Mouse (Mus musculus): ENCODE measurements around the gene Hamp.
"Not testable (repeated sequence)": the region's sequence is repeated elsewhere in the genome, so short reads cannot be mapped to it uniquely, and the experiment has no call there.

The Hamp gene

DNA sequence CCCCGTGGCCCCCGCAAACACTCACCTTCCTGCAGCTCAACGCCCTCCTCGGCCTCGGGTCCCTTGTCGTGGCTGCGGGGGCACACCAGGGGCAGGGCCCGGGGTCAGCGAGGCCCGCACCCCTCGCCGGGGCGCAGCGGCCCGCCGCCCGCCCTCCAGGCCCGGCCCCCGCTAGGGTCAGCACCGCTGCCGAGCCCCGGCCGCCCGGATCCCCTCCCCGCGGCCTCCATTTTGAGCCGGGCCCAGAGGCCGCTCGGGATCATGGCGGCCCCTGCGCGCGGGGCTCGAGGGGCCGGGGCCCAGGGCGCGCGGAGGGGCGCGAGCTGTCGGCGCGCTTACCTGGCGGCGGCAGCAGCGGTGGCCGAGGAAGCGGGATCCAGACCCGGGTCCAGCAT is 12.5 kb upstream of the Hamp start:
- DNase-seq (ENCODE audit: low spot score in 2 of 2), result no peak

DNA sequence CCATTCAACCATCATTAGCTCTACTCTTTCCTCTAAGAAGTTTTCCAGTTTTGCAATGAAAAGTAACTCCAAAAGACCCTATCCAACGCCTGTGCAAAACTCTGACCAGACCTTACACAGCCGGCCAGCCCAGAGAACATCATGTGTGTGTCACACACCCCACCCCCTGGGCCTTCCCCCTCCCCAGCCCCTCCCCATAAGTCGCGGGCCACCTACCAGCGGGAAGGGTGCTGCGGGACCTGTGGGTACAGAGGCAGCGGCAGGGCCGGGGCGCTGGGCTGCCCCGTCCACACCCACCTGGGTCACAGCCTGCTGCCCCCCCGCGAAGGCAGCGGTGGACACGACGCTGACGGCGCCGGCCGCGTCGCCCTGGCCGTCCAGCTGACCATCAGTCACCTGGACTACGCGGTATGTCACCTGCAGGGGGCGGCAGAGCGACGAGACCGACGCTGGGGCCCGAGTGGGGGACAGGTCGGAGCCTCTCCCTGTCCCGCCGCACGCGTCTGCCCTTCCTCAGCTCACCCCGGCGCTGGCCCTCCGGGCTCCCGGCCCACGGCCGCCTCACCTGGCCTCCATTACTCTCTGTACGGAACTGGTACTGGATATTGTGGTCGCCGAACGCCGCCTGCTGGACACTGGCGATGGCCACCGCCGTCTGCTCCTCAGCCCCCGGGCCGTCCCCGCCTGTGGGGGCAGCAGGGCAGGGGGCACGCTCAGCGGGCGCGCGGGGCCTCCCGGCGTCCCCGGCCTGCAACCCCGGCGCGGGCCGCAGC is 11.9 kb upstream of the Hamp start:
- peak; percentile 79 to 84 for DNase-seq (ENCODE audit: low spot score in 2 of 2)

DNA sequence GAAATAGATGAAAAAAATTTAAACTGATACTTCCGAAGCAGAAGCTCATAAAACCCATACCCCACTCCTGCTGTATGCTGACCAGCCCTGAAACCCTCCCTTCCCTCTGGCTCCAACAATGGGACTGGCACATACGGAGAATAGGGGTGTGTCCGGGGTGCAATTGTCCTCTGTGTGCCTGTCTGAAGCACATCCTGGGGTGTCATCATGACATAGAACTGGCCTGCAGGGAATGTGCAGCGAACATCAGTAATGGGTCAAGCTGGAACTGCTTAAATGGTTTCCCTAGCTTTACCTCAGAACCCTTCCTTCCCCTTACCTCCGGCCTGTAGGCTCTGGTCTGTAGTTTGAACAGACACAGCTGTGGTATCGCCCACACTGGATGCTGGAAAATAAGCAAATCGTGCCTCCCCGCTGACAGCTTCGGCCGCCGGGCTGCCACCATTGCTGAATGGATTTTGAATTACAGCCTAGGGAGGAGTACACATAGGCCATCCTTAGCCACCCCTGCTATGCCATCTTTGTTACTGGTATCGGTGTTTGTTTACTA is 11.2 kb upstream of the Hamp start:
- no peak for DNase-seq (ENCODE audit: low spot score in 2 of 2)

DNA sequence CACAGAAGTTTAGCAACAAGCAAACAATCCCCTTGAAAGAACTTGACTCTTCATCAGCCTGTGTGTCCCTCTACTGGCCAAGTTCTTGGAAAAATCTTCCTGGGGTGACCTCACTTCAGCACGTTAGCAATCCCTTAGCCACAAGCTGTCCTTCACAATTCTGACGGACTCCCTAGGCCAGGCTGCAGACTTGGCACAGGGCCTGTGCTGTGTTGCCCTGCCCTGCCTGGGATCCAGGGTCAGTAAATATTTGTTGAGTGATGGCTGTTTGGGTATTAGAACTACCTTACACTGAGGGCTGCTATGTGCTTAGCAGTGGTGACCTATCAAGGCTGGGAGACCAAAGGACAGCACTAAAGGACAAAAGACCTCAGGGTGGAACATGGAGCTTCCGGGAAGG is 10.2 kb upstream of the Hamp start:
- DNase-seq (ENCODE audit: low spot score in 2 of 2), result no peak

DNA sequence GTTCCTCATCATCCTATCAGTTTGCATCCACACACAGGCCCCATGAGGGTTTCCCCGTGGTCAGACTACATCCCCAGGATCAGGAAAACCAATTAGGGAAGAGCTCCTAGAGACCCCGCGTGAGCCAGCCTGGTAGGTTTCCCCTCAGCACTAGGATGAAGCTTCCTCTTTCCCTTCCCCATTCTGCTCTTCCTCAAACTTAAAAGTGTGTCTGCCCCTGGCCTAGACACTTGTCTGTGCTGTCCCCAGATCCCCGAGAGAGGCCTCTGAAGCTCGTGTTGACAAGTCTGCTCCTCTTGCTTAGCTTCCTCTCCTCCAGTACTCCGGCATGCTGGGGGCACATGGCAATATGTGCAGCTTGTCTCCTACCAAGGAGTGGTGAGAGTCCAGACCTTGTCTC is 9.6 kb upstream of the Hamp start:
- peak; percentile 51 to 62 for DNase-seq (ENCODE audit: low spot score in 2 of 2)

DNA sequence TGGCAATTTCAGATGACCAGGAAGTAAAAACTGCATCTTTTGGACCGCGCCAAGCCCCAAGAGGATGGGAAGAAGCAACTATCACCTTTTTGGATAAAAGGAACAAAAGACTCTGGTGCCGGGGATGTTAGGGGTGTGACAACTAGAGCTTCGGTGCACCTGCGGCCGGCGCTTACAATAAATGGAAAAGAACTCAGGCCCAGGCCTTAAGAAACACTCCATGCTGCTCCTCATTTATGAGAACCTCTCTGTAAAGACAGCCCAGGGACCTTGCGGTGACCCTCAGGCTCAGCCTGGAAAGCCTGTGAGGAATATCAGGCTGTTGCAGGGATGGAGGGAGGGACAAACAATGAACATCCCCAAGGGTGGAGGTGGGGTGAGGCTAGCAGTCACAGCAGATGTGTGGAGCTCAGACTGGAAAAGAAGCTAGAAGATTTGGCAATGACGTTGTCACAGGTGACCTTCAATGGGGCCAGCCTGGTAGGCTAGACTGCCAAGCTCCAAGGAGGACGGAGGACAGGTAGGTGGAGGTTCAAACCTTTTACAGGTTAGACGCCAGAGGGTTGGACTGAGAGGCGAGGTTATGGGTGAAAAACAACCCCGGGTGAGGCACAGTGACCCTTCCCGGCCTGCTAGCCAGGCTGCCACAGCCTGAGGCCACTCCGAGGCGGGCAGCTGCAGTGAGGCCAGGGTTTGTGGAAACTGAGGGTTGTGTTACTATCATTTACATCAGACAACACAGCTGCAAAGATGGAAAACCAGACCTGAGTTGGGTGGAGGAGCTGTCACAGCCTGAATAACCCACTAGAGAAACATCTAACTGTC is 8.8 kb upstream of the Hamp start:
- DNase-seq (ENCODE audit: low spot score in 2 of 2), result no peak

DNA sequence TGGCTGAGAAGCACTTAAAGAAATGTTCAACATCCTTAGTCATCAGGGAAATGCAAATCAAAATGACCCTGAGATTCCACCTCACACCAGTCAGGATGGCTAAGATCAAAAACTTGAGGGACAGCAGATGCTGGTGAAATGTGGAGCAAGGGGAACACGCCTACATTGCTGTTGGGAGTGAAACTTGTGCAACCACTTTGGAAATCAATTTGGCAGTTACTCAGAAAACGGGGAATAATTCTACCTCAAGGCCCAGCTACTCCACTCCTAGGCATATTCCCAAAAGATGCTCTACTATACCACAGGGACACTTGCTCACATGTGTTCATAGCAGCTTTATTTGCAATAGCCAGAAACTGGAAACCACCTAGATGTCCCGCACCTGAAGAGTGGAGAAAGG is 6.1 kb upstream of the Hamp start:
- DNase-seq (ENCODE audit: low spot score in 2 of 2), result not testable (repeated sequence)

DNA sequence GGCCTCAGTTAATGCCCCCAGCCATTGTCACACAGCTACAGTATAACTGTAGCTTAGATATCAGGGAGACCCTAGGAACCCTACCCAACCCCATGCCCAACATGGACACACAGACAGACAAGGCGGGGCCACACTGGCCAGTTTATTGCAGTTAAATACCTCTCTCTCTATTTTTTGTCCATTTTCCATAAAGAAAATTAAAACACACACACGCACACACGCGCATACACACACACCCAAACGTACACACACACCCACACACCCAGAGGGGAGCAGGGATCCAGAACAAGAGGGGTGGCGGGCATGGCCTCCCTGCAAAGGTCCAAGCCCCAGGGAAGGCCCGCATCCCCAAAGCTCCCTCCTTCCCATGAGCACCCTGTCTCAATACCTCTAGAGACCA is 2.0 kb upstream of the Hamp start:
- DNase-seq (ENCODE audit: low spot score in 2 of 2), result no peak

DNA sequence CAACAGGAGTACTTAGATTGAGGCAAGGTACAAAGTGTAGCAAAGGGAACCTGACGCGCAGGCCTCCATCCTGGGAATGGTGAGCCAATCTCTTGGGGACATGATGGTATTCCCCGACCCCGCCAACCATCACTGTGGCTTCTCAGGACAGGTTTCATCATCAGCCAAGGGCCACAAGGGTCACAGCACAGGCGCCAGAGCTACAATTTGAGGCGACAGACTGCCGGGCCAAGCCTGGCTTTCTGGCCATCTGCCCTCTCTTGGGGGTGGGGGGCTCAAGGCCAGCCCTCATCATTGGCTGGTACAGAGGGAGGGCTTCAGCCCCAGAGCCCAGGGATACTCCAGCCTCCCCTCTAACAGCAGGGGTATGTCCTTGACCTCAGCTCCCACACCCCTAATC is 1.6 kb upstream of the Hamp start:
- DNase-seq (ENCODE audit: low spot score in 2 of 2), result not testable (repeated sequence)

DNA sequence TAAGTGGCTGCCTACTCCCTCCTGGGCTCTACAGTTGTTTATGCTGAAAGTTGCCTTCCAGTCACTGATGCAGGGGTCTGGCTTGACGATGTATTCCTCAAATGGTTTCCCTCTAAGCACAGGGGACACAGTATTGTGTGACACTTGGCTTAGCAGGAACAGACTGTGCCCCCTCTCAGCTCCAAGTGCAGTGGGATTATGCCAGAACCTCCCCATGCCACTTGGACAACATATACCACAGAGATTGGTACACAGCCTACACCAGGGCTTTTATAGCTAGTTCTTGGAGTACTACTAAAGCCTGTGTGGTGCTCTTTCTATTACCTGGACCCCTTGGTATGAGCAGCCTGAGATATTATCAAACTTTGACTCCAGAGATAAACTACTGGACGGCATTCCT is 874 bp upstream of the Hamp start:
- DNase-seq (ENCODE audit: low spot score in 2 of 2), result not testable (repeated sequence)

DNA sequence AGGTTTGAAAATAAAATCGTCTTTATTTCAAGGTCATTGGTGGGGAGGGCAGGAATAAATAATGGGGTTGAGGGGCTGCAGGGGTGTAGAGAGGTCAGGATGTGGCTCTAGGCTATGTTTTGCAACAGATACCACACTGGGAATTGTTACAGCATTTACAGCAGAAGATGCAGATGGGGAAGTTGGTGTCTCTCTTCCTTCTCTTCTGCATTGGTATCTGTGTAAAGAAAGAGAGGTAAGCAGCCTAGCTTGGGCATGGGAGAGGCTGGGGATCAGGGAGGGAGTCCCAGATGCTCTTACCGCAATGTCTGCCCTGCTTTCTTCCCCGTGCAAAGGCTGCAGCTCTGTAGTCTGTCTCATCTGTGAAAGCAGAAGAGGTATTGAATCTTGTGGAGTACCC is 1.5 kb downstream of the Hamp start:
- not testable (repeated sequence) for DNase-seq (ENCODE audit: low spot score in 2 of 2)

DNA sequence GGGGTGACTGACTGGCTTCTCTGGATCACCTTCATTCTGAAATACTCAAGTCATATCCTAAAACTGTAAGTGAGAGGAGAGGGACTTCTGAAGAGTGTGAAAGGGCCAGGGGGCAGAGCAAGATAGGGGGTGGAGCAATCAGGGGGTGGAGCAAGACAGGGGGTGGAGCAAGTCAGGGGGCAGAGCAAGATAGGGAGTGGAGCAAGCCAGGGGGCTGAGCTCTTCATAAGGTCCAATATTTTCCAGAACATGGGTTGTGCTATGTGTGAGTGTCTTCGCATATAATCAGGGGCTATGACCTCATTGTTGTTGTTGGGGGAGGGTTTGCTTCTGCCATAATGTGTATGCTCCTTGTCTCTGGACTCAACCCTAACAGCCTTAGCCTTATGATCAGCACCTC is 3.8 kb downstream of the Hamp start:
- not testable (repeated sequence) for DNase-seq (ENCODE audit: low spot score in 2 of 2)

DNA sequence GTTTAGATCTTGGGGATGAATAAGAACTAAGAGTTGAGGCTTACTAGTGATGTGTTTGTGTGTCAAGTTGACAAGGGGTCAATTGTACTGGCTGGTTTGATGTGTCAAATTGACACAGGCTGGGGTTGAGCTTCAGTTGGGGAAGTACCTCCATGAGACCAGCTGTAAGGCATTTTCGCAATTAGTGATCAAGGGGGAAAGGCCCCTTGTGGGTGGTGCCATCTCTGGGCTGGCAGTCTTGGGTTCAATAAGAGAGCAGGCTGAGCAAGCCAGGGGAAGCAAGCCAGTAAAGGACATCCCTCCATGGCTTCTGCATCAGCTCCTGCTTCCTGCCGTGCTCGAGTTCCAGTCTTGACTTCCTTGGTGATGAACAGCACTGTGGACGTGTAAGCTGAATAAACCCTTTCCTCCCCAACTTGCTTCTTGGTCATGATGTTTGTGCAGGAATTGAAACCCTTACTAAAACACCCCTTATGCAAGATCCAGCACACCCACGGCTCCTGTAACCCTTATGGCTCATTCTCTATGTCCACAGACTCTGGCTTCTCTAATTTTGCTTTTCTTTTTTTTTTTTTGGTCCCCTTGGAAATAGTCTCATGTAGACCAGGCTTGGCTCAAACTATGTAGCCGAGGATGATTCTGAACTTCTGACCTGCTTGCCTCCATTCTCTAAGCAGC is 8.3 kb downstream of the Hamp start:
- DNase-seq (ENCODE audit: low spot score in 2 of 2), result not testable (repeated sequence)

DNA sequence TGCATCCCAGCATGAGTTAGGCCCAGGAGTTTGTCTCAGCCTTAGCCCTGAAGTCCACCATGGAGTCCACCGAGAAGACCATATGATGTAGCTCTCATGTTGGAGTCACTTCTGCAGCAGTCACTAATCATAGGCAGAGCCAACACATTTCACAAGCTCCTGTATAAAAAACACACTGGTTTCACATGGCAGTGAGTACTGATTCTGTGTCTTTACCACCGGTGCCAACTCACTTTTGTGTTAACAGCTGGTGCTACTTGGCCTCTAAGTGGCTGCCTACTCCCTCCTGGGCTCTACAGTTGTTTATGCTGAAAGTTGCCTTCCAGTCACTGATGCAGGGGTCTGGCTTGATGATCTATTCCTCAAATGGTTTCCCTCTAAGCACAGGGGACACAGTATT is 19.3 kb downstream of the Hamp start, which contains the start of gene Hamp2:
Gene Hamp2, minus strand, starts transcription at position 101 of the 400 bp plus-strand sequence.
- not testable (repeated sequence) for DNase-seq (ENCODE audit: low spot score in 2 of 2)

DNA sequence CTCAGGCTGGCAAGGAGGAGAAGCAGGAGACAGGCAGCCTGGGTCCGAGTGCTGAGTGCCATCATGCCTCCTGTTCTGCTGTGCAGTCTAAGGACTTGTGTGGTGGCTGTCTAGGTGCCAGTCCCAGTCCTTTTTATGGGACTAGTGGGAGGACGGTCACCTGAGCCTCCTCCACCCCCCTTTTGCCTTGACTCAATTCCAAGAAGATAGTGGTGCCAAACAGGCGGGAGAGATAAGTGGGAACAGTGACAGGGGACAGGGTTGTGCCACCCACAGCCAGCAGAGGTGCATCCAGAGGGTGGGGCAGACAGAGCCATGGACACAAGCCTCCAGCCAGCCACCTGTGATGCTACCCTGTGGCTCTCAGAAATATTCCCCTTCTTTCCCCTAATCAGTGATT is 19.8 kb downstream of the Hamp start:
- DNase-seq (ENCODE audit: low spot score in 2 of 2), result no peak

DNA sequence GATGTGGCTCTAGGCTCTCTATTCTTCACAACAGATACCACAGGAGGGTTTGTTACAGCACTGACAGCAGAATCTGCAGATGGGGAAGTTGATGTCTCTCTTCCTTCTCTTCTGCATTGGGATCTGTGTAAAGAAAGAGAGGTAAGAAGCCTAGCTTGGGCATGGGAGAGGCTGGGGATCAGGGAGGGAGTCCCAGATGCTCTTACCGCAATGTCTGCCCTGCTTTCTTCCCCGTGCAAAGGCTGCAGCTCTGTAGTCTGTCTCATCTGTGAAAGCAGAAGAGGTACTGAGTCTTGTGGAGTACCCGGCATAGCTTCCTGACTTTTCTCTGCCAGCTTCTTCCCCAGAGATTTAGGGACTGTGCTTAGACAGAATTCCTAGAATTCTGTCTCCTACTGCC is 21.3 kb downstream of the Hamp start:
- not testable (repeated sequence) for DNase-seq (ENCODE audit: low spot score in 2 of 2)

DNA sequence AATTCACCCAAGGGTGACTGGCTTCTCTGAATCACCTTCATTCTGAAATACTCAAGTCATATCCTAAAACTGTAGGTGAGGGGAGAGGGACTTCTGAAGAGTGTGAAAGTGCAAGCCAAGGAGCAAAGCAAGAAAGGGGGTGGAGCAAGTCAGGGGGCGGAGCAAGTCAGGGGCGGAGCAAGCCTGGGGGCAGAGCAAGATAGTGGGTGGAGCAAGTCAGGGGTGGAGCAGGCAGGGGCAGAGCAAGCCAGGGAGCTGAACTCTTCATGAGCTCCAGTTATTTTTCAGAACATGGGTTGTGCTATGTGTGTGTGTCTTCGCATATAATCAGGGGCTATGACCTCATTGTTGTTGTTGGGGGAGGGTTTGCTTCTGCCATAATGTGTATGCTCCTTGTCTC is 23.6 kb downstream of the Hamp start:
- no peak for DNase-seq (ENCODE audit: low spot score in 2 of 2)

DNA sequence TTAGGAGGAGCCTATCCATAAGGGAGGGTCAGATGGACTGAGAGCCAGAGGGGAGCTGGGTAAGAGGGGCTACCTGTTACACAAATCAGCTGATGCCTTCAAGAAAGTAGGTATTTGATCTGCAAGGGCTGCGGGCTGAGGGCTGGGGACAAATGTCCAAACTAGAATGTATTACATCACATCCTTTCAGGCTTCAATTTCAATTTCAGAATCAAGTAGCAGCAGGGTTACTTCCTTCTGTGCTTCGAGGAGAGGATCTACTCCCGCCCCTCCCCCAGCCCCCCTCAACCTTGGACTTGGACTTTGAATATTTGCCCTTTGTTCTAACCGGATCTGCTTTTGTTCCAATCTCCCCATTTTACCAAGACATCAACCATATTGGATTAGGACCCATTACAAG is 26.6 kb downstream of the Hamp start:
- DNase-seq (ENCODE audit: low spot score in 2 of 2), result no peak

DNA sequence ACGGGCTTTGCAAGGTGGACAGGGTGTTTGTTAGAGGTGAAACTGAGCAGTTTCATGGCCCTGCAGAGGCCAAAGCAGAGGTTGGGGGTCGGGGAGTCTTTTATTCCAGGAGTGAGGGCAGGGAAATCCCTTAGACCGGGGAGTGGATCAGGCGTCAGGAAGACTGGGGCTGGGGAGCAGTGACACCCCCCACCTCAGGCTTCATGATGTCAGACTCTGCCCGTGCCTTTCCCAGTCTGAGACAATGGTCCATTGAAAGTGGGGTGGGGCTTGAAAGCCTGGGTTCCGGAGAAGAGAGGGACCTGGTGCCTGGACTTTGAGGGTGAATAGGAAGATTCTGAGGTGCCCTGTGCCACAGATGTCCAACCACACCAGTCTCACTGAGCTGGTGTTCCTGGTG is 27.1 kb downstream of the Hamp start:
- no peak for DNase-seq (ENCODE audit: low spot score in 2 of 2)

DNA sequence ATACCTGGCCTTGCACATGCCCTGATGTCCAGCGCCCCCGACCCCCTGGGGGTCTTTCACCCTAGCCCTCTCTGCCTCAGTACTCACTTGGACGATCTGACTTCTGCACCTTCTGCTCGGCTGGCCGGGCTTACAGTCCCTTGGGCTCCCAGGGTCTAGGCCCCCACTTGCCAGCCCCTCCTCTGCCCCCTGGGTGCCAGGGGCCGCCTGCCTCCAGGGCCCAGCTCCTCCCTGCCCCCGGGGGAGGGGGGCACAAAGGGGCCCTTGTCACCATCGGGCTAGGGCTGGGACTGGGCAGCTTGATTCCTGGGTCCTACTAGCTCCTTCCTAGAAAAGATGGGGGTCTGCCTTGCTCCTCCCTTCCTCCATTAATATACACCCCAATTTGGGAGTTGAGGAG is 29.1 kb downstream of the Hamp start, which contains the start of gene Mag:
Gene Mag, minus strand, starts transcription at position 142 of the 400 bp plus-strand sequence.
- no peak for DNase-seq (ENCODE audit: low spot score in 2 of 2)

DNA sequence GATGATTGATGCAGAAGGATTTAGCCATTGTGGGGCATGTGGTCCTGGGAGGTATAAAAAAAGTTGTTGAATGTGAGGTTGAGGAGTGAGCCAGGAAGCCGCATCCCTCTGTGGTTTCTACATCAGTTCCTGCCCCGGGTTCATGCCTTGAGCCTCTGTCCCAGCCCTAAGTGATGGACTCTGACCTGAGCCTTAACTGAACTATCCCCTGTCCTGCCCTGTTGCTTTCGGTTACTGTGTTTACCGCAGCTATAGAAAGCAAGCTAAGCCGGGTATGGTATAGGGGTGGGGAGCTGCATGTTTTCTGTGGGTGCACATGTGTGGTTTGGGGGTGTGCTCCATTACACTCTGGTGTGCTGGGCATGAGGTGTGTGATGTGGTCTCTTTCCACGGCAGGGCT is 34.1 kb downstream of the Hamp start:
- DNase-seq (ENCODE audit: low spot score in 2 of 2), result no peak

DNA sequence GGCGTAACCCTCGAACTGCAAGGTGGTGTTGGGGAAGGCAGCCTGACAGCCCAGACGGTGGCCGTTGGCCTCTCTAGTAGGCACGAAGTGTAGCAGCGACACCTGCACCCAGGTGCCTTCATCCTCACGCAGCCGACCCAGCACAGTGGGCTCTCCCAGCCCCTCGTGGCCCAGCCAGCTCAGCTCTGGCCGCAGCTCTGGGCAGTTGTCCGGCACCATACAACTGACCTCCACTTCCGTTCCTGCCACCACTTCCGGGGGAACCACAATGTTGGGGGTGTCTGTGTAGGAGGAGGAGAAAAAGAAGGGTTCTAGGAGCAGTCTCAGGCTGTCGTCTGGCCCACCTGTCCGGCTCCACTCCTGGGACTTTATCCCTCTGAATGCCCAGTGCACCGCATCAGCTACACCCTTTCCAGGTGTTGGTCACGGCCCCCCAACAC is 34.8 kb downstream of the Hamp start:
- no peak for DNase-seq (ENCODE audit: low spot score in 2 of 2)

Data from spleen, postnatal 36 days (tissue).